Mouse (Mus musculus): ENCODE measurements around the gene Trim6. TPM values are rescaled to one million over a fixed set of nuclear protein-coding genes. Genes with fewer than 3 reads are reported as not detected.

The Trim6 gene
- polyA plus RNA-seq (2014; fragmentation: Nextera tagmentation; extraction: Ambion mirVana) = 0.13 and 0.20 TPM in 2 replicates

GRCm38 (mm10) chr7:104218701-104219569 is at the start of gene Trim6:
TSS of gene Trim6 (plus strand) at chr7:104218793.
- Histone ChIP-seq H3K36me3 (replicated peaks; ENCODE audit: control insufficient read depth, insufficient read depth) (no peaks in the 10 kb centered on the region), H3K9me3 (ENCODE audit: control insufficient read depth, low read length) (no peaks in the 10 kb centered on the region), H3K9ac (peak within 1 kb of the TSS; percentile 20; the same call in 1 of the 2 replicates), H3K27me3 (ENCODE audit: control insufficient read depth, insufficient read depth, low read length) (no peaks in the 10 kb centered on the region), H3K4me2 (replicated peaks) (peak within 1 kb of the TSS; percentile 48), H3K4me1 (replicated peaks; ENCODE audit: control insufficient read depth, insufficient read depth, low read length) (peaks cover 9% of the 10 kb centered on the region), H3K27ac (no peak within 1 kb of the TSS), H3K4me3 (replicated peaks; ENCODE audit: low read length) (peak within 1 kb of the TSS; percentile 29)
- 3% methylated on average over 37 of the region's 37 CpGs for WGBS
- ATAC-seq (ENCODE audit: low FRiP score) (peak; percentile 48; the same call in 1 of the 2 replicates), DNase-seq (ENCODE audit: low spot score) (peak; percentile 26)

DNA sequence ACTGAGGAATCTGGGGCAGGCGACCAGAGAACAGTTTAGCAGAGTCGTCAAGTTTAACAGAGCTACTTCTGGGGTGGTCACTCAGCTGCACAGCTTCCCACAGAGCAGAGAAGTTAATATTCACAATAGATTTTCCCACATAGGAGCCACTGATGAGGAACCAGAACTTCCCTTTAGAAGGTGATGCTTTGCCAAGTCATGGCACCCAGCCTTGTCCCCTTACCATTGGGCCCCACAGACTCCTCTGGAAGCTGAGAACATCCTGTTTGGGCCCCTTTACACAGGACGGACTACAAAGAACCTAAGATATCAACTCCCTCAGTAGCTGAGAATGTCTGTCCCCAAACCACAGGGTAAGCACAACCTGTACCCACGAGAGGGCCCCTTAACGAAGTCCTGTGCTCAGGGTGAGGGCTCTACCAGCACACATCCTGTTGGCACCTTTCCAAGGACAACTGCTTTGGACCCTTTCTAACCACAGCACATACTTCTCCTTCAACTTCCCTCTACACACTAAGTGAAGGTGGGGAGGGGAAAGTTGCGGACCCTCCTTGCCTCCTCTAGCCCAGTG is 48.9 kb upstream of the Trim6 start:
- no peak for ATAC-seq (ENCODE audit: low FRiP score)
- Histone ChIP-seq H3K36me3 (replicated peaks; ENCODE audit: control insufficient read depth, insufficient read depth) (no peaks in the 10 kb centered on the region), H3K9me3 (ENCODE audit: control insufficient read depth, low read length) (no peaks in the 10 kb centered on the region), H3K4me1 (replicated peaks; ENCODE audit: control insufficient read depth, insufficient read depth, low read length) (no peaks in the 10 kb centered on the region), H3K4me3 (replicated peaks; ENCODE audit: low read length) (no peak overlapping the region), H3K4me2 (replicated peaks) (no peak overlapping the region), H3K27ac (no peak overlapping the region), H3K9ac (no peak overlapping the region), H3K27me3 (ENCODE audit: control insufficient read depth, insufficient read depth, low read length) (no peaks in the 10 kb centered on the region)
- 86% methylated on average over 6 of the region's 6 CpGs for WGBS
- no peak for DNase-seq (ENCODE audit: low spot score)

GRCm38 (mm10) chr7:104175085-104175484 is 43.5 kb upstream of the Trim6 start:
- H3K36me3 ChIP-seq (replicated peaks; ENCODE audit: control insufficient read depth, insufficient read depth) = no peaks in the 10 kb centered on the region
- H3K27me3 ChIP-seq (ENCODE audit: control insufficient read depth, insufficient read depth, low read length) = no peaks in the 10 kb centered on the region
- no peak overlapping the region for H3K27ac ChIP-seq
- no peak for DNase-seq (ENCODE audit: low spot score)
- no peak overlapping the region for H3K4me2 ChIP-seq (replicated peaks)
- ATAC-seq (ENCODE audit: low FRiP score) = no peak
- no peaks in the 10 kb centered on the region for H3K4me1 ChIP-seq (replicated peaks; ENCODE audit: control insufficient read depth, insufficient read depth, low read length)
- 21% methylated on average over 1 of the region's 1 CpGs for WGBS
- H3K9ac ChIP-seq = no peak overlapping the region
- H3K4me3 ChIP-seq (replicated peaks; ENCODE audit: low read length) = no peak overlapping the region
- H3K9me3 ChIP-seq (ENCODE audit: control insufficient read depth, low read length) = no peaks in the 10 kb centered on the region

DNA sequence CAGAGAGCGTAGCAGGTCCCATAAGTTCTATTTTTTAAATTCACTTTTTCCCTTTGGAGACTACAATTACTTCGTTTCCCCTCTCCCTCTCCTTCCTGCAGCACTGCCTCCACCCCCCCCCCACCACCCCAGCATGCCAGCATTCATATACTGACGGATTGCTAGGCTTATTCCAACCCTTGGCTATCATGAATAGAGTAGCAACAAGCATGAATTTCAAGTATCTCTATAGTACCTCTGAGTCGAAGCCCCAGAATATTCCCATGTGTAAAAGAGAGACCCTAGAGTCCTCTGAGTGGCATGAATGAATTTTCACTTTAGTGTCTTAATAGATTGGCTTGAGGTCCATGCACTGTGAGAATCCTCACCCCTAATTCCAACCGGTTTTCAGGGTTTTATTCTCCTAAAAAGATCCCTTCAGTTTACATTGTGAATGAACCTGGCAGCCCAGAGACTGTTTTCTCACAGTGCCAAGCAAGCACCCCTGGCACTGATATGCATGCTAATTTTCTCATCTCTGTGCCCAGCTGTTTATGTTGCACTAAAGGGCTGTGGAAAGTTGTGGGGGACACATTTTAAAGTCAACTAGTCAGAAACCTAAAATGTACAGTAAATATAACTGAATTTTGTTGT is 40.1 kb upstream of the Trim6 start:
- 64% methylated on average over 5 of the region's 5 CpGs for WGBS
- Histone ChIP-seq H3K4me1 (replicated peaks; ENCODE audit: control insufficient read depth, insufficient read depth, low read length) (no peaks in the 10 kb centered on the region), H3K9ac (no peak overlapping the region), H3K9me3 (ENCODE audit: control insufficient read depth, low read length) (no peaks in the 10 kb centered on the region), H3K27me3 (ENCODE audit: control insufficient read depth, insufficient read depth, low read length) (no peaks in the 10 kb centered on the region), H3K27ac (no peak overlapping the region), H3K36me3 (replicated peaks; ENCODE audit: control insufficient read depth, insufficient read depth) (no peaks in the 10 kb centered on the region), H3K4me2 (replicated peaks) (no peak overlapping the region), H3K4me3 (replicated peaks; ENCODE audit: low read length) (no peak overlapping the region)
- ATAC-seq (ENCODE audit: low FRiP score) (peak; percentile 37; the same call in 1 of the 2 replicates), DNase-seq (ENCODE audit: low spot score) (no peak)

DNA sequence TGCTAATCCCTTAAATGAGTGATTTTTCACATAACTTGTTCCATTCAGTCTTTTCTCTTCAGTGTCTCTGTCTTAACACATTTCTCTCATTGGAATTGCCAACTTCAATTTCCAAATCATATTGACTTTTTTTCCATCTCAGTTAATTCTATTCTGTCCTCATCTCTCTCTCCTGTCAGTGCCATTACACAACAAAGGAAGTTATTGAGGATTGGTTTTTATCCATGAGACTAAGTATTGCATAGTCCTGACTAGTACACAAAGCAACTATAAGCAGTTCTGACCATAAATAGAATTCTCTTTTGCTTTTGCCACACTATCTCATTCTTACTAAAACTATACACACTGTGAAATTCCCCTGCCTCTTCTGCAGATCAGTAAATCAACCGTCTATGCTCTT is 39.5 kb upstream of the Trim6 start:
- WGBS = 75% methylated on average over 1 of the region's 1 CpGs

DNA sequence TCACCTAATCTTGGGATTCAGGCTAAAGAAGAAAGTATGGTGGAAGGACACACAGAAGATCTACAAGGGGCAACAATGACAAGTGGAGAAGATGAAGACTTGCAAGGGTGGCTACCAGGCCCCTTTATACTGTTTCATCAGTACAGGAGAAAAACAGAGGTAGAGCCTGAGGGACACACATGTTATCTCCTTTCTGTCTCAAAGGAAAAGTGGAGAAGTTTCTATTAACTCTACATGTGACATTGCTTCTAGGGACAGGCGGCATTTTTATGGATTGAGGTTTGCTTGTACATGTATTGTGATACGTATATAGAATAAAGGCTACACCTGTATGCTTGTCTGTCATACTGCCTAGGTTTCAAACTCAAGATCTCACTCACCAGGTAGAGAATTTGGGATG is 35.3 kb upstream of the Trim6 start, which contains the start of gene Olfr648:
TSS of gene Olfr648 (minus strand) at position 101 of the 400 bp plus-strand sequence.
- ATAC-seq (ENCODE audit: low FRiP score) = no peak
- Histone ChIP-seq H3K36me3 (replicated peaks; ENCODE audit: control insufficient read depth, insufficient read depth) (no peaks in the 10 kb centered on the region), H3K27me3 (ENCODE audit: control insufficient read depth, insufficient read depth, low read length) (no peaks in the 10 kb centered on the region), H3K4me2 (replicated peaks) (no peak within 1 kb of the TSS), H3K9ac (no peak within 1 kb of the TSS), H3K4me3 (replicated peaks; ENCODE audit: low read length) (no peak within 1 kb of the TSS), H3K27ac (no peak within 1 kb of the TSS), H3K4me1 (replicated peaks; ENCODE audit: control insufficient read depth, insufficient read depth, low read length) (no peaks in the 10 kb centered on the region), H3K9me3 (ENCODE audit: control insufficient read depth, low read length) (no peaks in the 10 kb centered on the region)
- DNase-seq (ENCODE audit: low spot score) = no peak
- WGBS = 97% methylated on average over 2 of the region's 2 CpGs

More for the DNA sequence above, 39.5 kb upstream of the Trim6 start:
- no peak overlapping the region for H3K9ac ChIP-seq
- H3K4me3 ChIP-seq (replicated peaks; ENCODE audit: low read length) = no peak overlapping the region
- ATAC-seq (ENCODE audit: low FRiP score) (no peak), DNase-seq (ENCODE audit: low spot score) (no peak)
- H3K27ac ChIP-seq = no peak overlapping the region
- H3K4me1 ChIP-seq (replicated peaks; ENCODE audit: control insufficient read depth, insufficient read depth, low read length) = no peaks in the 10 kb centered on the region
- H3K36me3 ChIP-seq (replicated peaks; ENCODE audit: control insufficient read depth, insufficient read depth) = no peaks in the 10 kb centered on the region
- H3K9me3 ChIP-seq (ENCODE audit: control insufficient read depth, low read length) = no peaks in the 10 kb centered on the region
- no peaks in the 10 kb centered on the region for H3K27me3 ChIP-seq (ENCODE audit: control insufficient read depth, insufficient read depth, low read length)
- no peak overlapping the region for H3K4me2 ChIP-seq (replicated peaks)

GRCm38 (mm10) chr7:104191275-104191674 is 27.3 kb upstream of the Trim6 start:
- no peak overlapping the region for H3K4me3 ChIP-seq (replicated peaks; ENCODE audit: low read length)
- H3K36me3 ChIP-seq (replicated peaks; ENCODE audit: control insufficient read depth, insufficient read depth) = no peaks in the 10 kb centered on the region
- no peak overlapping the region for H3K27ac ChIP-seq
- H3K9me3 ChIP-seq (ENCODE audit: control insufficient read depth, low read length) = no peaks in the 10 kb centered on the region
- ATAC-seq (ENCODE audit: low FRiP score) = no peak
- H3K27me3 ChIP-seq (ENCODE audit: control insufficient read depth, insufficient read depth, low read length) = no peaks in the 10 kb centered on the region
- no peak overlapping the region for H3K4me2 ChIP-seq (replicated peaks)
- no peak for DNase-seq (ENCODE audit: low spot score)
- 62% methylated on average over 9 of the region's 9 CpGs for WGBS
- no peaks in the 10 kb centered on the region for H3K4me1 ChIP-seq (replicated peaks; ENCODE audit: control insufficient read depth, insufficient read depth, low read length)
- H3K9ac ChIP-seq = no peak overlapping the region

GRCm38 (mm10) chr7:104195885-104196284 is 22.7 kb upstream of the Trim6 start, which contains the start of gene Olfr649:
TSS of gene Olfr649 (minus strand) at chr7:104195985.
- Histone ChIP-seq H3K27ac (no peak within 1 kb of the TSS), H3K4me3 (replicated peaks; ENCODE audit: low read length) (no peak within 1 kb of the TSS), H3K4me2 (replicated peaks) (no peak within 1 kb of the TSS), H3K36me3 (replicated peaks; ENCODE audit: control insufficient read depth, insufficient read depth) (no peaks in the 10 kb centered on the region), H3K27me3 (ENCODE audit: control insufficient read depth, insufficient read depth, low read length) (no peaks in the 10 kb centered on the region), H3K4me1 (replicated peaks; ENCODE audit: control insufficient read depth, insufficient read depth, low read length) (no peaks in the 10 kb centered on the region), H3K9me3 (ENCODE audit: control insufficient read depth, low read length) (no peaks in the 10 kb centered on the region), H3K9ac (no peak within 1 kb of the TSS)
- WGBS = 93% methylated on average over 6 of the region's 6 CpGs
- no peak for DNase-seq (ENCODE audit: low spot score)
- ATAC-seq (ENCODE audit: low FRiP score) = no peak

GRCm38 (mm10) chr7:104199822-104200221 is 18.8 kb upstream of the Trim6 start:
- H3K27me3 ChIP-seq (ENCODE audit: control insufficient read depth, insufficient read depth, low read length) = no peaks in the 10 kb centered on the region
- DNase-seq (ENCODE audit: low spot score) = peak; percentile 46
- no peaks in the 10 kb centered on the region for H3K36me3 ChIP-seq (replicated peaks; ENCODE audit: control insufficient read depth, insufficient read depth)
- H3K4me1 ChIP-seq (replicated peaks; ENCODE audit: control insufficient read depth, insufficient read depth, low read length) = no peaks in the 10 kb centered on the region
- ATAC-seq (ENCODE audit: low FRiP score) = peak; percentile 69; the same call in 1 of the 2 replicates
- no peak overlapping the region for H3K9ac ChIP-seq
- H3K4me3 ChIP-seq (replicated peaks; ENCODE audit: low read length) = no peak overlapping the region
- H3K27ac ChIP-seq = no peak overlapping the region
- H3K4me2 ChIP-seq (replicated peaks) = no peak overlapping the region
- WGBS = 8% methylated on average over 5 of the region's 5 CpGs
- no peaks in the 10 kb centered on the region for H3K9me3 ChIP-seq (ENCODE audit: control insufficient read depth, low read length)

All from hindbrain, embryonic 14.5 days (tissue).